In genomic region chr17:46741305-46741704, GRCm38 (mm10) we compare ENCODE assay signal across 21 mouse cellular contexts. TPM values are rescaled to one million over a fixed set of nuclear protein-coding genes. Genes with fewer than 3 reads are reported as not detected.
DNase-seq lines count a peak whose midpoint lies in the region; ATAC-seq and TF ChIP-seq lines count a peak whose summit lies in the region.
"Had no signal": no experiment of that assay in that cellular context is flagged by ENCODE, and none has a peak within 500 bp of the region (broad histone marks: within the 10 kb centered on the region; RNA-seq: fewer than 3 reads in every experiment).

No protein-coding gene starts in this region.

- no peak overlapping the region for H3K27ac ChIP-seq in heart, embryonic 12.5 days (ENCODE audit: poor library complexity, severe bottlenecking)
- H3K27ac ChIP-seq in liver, embryonic 12.5 days, result peak overlapping the region; percentile 78
- no peak overlapping the region for H3K27ac ChIP-seq in liver, embryonic 14.5 days
- H3K27ac ChIP-seq: forebrain, embryonic 10.5 days; forebrain, embryonic 13.5 days; heart, embryonic 13.5 days; hindbrain, embryonic 12.5 days; hindbrain, embryonic 15.5 days had no signal

- no peaks in the 10 kb centered on the region for H3K27me3 ChIP-seq in heart, embryonic 12.5 days (replicated peaks)
- H3K27me3 ChIP-seq in liver, embryonic 12.5 days (replicated peaks), result no peaks in the 10 kb centered on the region
- no peaks in the 10 kb centered on the region for H3K27me3 ChIP-seq in liver, embryonic 14.5 days (ENCODE audit: control insufficient read depth, insufficient read depth, low read length)
- H3K27me3 ChIP-seq: forebrain, embryonic 13.5 days; heart, embryonic 13.5 days; hindbrain, embryonic 12.5 days; hindbrain, embryonic 15.5 days had no signal

- no peaks in the 10 kb centered on the region for H3K9me3 ChIP-seq in heart, embryonic 12.5 days (replicated peaks)
- no peaks in the 10 kb centered on the region for H3K9me3 ChIP-seq in liver, embryonic 12.5 days (replicated peaks)
- no peaks in the 10 kb centered on the region for H3K9me3 ChIP-seq in liver, embryonic 14.5 days (ENCODE audit: control insufficient read depth, low read length)
- H3K9me3 ChIP-seq: forebrain, embryonic 10.5 days; forebrain, embryonic 13.5 days; heart, embryonic 13.5 days; hindbrain, embryonic 12.5 days; hindbrain, embryonic 15.5 days had no signal

- H3K36me3 ChIP-seq in heart, embryonic 12.5 days, result peaks cover 55% of the 10 kb centered on the region
- peaks cover 62% of the 10 kb centered on the region for H3K36me3 ChIP-seq in liver, embryonic 12.5 days
- H3K36me3 ChIP-seq in liver, embryonic 14.5 days (replicated peaks; ENCODE audit: control insufficient read depth, insufficient read depth, low read depth), result peaks cover 2% of the 10 kb centered on the region

- no peak overlapping the region for H3K9ac ChIP-seq in heart, embryonic 12.5 days
- H3K9ac ChIP-seq in liver, embryonic 12.5 days, result 0 out of 2 replicates have a peak overlapping the region, but pooled peaks have one; percentile 9
- H3K9ac ChIP-seq in liver, embryonic 14.5 days (replicated peaks), result no peak overlapping the region
- H3K9ac ChIP-seq: forebrain, embryonic 13.5 days; heart, embryonic 13.5 days; hindbrain, embryonic 12.5 days; hindbrain, embryonic 15.5 days had no signal

- DNase-seq in heart, adult 11 months, result no peak
- DNase-seq in liver, embryonic 14.5 days (ENCODE audit: low read depth in 3 of 3, low spot score in 3 of 3), result no peak
- DNase-seq in Muller cell, postnatal 12 days (ENCODE audit: inconsistent ontology term), result no peak
- DNase-seq in thymus, postnatal 25 days, result no peak
- DNase-seq: adrenal gland, adult 8-10 months; adrenal gland, postnatal 25 days; cerebellum, adult 11-12 months; cerebellum, adult 8-10 months; cerebellum, postnatal 10 days; gastrocnemius, postnatal 10 days; heart, adult 18-20 months had no signal

- H3K4me2 ChIP-seq in heart, embryonic 12.5 days, result no peak overlapping the region
- peak overlapping the region; percentile 27 for H3K4me2 ChIP-seq in liver, embryonic 12.5 days
- no peak overlapping the region for H3K4me2 ChIP-seq in liver, embryonic 14.5 days (ENCODE audit: low read depth)
- H3K4me2 ChIP-seq: forebrain, embryonic 13.5 days; heart, embryonic 13.5 days; hindbrain, embryonic 12.5 days; hindbrain, embryonic 15.5 days had no signal

- no peaks in the 10 kb centered on the region for H3K4me1 ChIP-seq in heart, embryonic 12.5 days (replicated peaks)
- peaks cover 20% of the 10 kb centered on the region for H3K4me1 ChIP-seq in liver, embryonic 12.5 days
- H3K4me1 ChIP-seq in liver, embryonic 14.5 days (replicated peaks; ENCODE audit: control insufficient read depth in 2 of 2, insufficient read depth in 2 of 2, low read length in 1 of 2), result peaks cover 0 to 9% of the 10 kb centered on the region in 2 experiments; a peak in 2 of 4 replicates
- H3K4me1 ChIP-seq: forebrain, embryonic 10.5 days; forebrain, embryonic 13.5 days; heart, embryonic 13.5 days; hindbrain, embryonic 12.5 days; hindbrain, embryonic 15.5 days had no signal

- H3K4me3 ChIP-seq in heart, embryonic 12.5 days, result no peak overlapping the region
- no peak overlapping the region for H3K4me3 ChIP-seq in liver, embryonic 12.5 days
- H3K4me3 ChIP-seq in liver, embryonic 14.5 days (ENCODE audit: insufficient read depth in 1 of 2, low read depth in 2 of 2, low read length in 2 of 2), result no peak overlapping the region
- H3K4me3 ChIP-seq: forebrain, embryonic 10.5 days; forebrain, embryonic 13.5 days; heart, embryonic 13.5 days; hindbrain, embryonic 12.5 days; hindbrain, embryonic 15.5 days had no signal

- 74% methylated on average over 6 of the region's 6 CpGs for WGBS in heart, embryonic 12.5 days
- 63% methylated on average over 6 of the region's 6 CpGs for WGBS in liver, embryonic 12.5 days (ENCODE audit: insufficient replicate concordance)
- 57% methylated on average over 6 of the region's 6 CpGs for WGBS in liver, embryonic 14.5 days (ENCODE audit: insufficient replicate concordance)

- peak; percentile 53 for TF ChIP-seq EP300 in liver, embryonic 14.5 days (IDR thresholded peaks at IDR 0.05; ENCODE audit: low read depth)

- ATAC-seq in heart, embryonic 12.5 days (ENCODE audit: insufficient number of reproducible peaks, low FRiP score), result peak; percentile 84
- ATAC-seq in liver, embryonic 12.5 days, result peak; percentile 92
- peak; percentile 65 for ATAC-seq in liver, embryonic 14.5 days (ENCODE audit: insufficient read depth)
- ATAC-seq: activated CD4-positive, CD25-positive, alpha-beta regulatory T cell, adult 4 months; CD4-positive, CD25-positive, alpha-beta regulatory T cell, adult 4 months; forebrain, embryonic 13.5 days; forebrain, embryonic 16.5 days had no signal

- no peak for TF ChIP-seq CTCF in liver, embryonic 14.5 days (IDR thresholded peaks at IDR 0.05; ENCODE audit: low read depth)

RNA-seq across cellular contexts. Expression of gene Cnpy3, which starts 10.7 kb away (rescaled TPM):
- 52.2 and 53.0 TPM in 2 replicates for polyA plus RNA-seq in heart, embryonic 12.5 days (2016; fragmentation: Nextera tagmentation; extraction: Ambion mirVana)
- polyA plus RNA-seq in liver, embryonic 12.5 days (2016; fragmentation: Nextera tagmentation; extraction: Ambion mirVana), result 39.6 and 39.7 TPM in 2 replicates
- 15.0 and 18.0 TPM in 2 replicates for polyA plus RNA-seq in liver, embryonic 14.5 days (2012; rRNA removed)
- polyA plus RNA-seq in liver, embryonic 14.5 days (2014; fragmentation: Nextera tagmentation; extraction: Ambion mirVana), result 17.7 and 20.7 TPM in 2 replicates

RNA-seq across cellular contexts. Expression of gene Gnmt, which starts 12.3 kb away (rescaled TPM):
- polyA plus RNA-seq in heart, embryonic 12.5 days (2016; fragmentation: Nextera tagmentation; extraction: Ambion mirVana), result 0.38 and 0.90 TPM in 2 replicates
- 5.8 and 6.7 TPM in 2 replicates for polyA plus RNA-seq in liver, embryonic 12.5 days (2016; fragmentation: Nextera tagmentation; extraction: Ambion mirVana)
- polyA plus RNA-seq in liver, embryonic 14.5 days (2012; rRNA removed), result 15.7 and 18.3 TPM in 2 replicates
- polyA plus RNA-seq in liver, embryonic 14.5 days (2014; fragmentation: Nextera tagmentation; extraction: Ambion mirVana), result 30.8 and 31.2 TPM in 2 replicates
- polyA plus RNA-seq: CD4-positive, CD25-positive, alpha-beta regulatory T cell, adult 4 months had no signal

RNA-seq across cellular contexts. Expression of gene Ptcra, which starts 22.2 kb away (rescaled TPM):
- polyA plus RNA-seq in heart, embryonic 12.5 days (2016; fragmentation: Nextera tagmentation; extraction: Ambion mirVana), result 0.13 and 0.33 TPM in 2 replicates
- 0.60 and 0.62 TPM in 2 replicates for polyA plus RNA-seq in liver, embryonic 12.5 days (2016; fragmentation: Nextera tagmentation; extraction: Ambion mirVana)
- 0.04 TPM in 2 replicates for polyA plus RNA-seq in liver, embryonic 14.5 days (2012; rRNA removed)
- polyA plus RNA-seq in liver, embryonic 14.5 days (2014; fragmentation: Nextera tagmentation; extraction: Ambion mirVana), result 0.10 and 0.18 TPM in 2 replicates
- polyA plus RNA-seq: activated CD4-positive, CD25-positive, alpha-beta regulatory T cell, adult 4 months; forebrain, embryonic 16.5 days had no signal

RNA-seq across cellular contexts. Expression of gene Pex6, which starts 30.0 kb away (rescaled TPM):
- polyA plus RNA-seq in heart, embryonic 12.5 days (2016; fragmentation: Nextera tagmentation; extraction: Ambion mirVana), result 16.9 and 17.0 TPM in 2 replicates
- 20.7 and 21.1 TPM in 2 replicates for polyA plus RNA-seq in liver, embryonic 12.5 days (2016; fragmentation: Nextera tagmentation; extraction: Ambion mirVana)
- 9.3 and 9.6 TPM in 2 replicates for polyA plus RNA-seq in liver, embryonic 14.5 days (2012; rRNA removed)
- 5.3 and 7.1 TPM in 2 replicates for polyA plus RNA-seq in liver, embryonic 14.5 days (2014; fragmentation: Nextera tagmentation; extraction: Ambion mirVana)

RNA-seq across cellular contexts. Expression of gene 2310039H08Rik, which starts 31.1 kb away (rescaled TPM):
- 41.7 and 41.9 TPM in 2 replicates for polyA plus RNA-seq in heart, embryonic 12.5 days (2016; fragmentation: Nextera tagmentation; extraction: Ambion mirVana)
- 55.2 and 56.5 TPM in 2 replicates for polyA plus RNA-seq in liver, embryonic 12.5 days (2016; fragmentation: Nextera tagmentation; extraction: Ambion mirVana)
- 36.7 and 37.2 TPM in 2 replicates for polyA plus RNA-seq in liver, embryonic 14.5 days (2012; rRNA removed)
- 62.7 and 63.3 TPM in 2 replicates for polyA plus RNA-seq in liver, embryonic 14.5 days (2014; fragmentation: Nextera tagmentation; extraction: Ambion mirVana)
